Mouse (Mus musculus) layer of hippocampus, postnatal 36 days (tissue): ENCODE data around the gene Pcolce2. TPM values are rescaled to one million over a fixed set of nuclear protein-coding genes. Genes with fewer than 3 reads are reported as not detected.

Source experiments
- DNase-seq, 2 experiments: peaks; one replicate each; pipeline ENCODE4 v3.0.0; 2022
- total RNA-seq, 2 experiments: library from RNA; stranded (reverse); gene quantifications; 2 replicates each; pipeline ENCODE4 v1.2.3; 2021

The Pcolce2 gene
- total RNA-seq, 2 experiments from 2014 or later, result 2.1 to 3.2 TPM

- DNase-seq, result no peak
Measured at GRCm38 (mm10) chr9:95712574-95712973, 75.2 kb downstream of the Pcolce2 start.

GRCm38 (mm10) chr9:95736238-95736637 lies 98.8 kb downstream of the Pcolce2 start:
- DNase-seq, result no peak

- no peak for DNase-seq
Measured at GRCm38 (mm10) chr9:95744845-95745613, 107.6 kb downstream of the Pcolce2 start.

- DNase-seq, result no peak
Measured at GRCm38 (mm10) chr9:95747298-95747697, 109.9 kb downstream of the Pcolce2 start.

Other genes with a start within 250 kb of the Pcolce2 start
- gene Chst2, start 230.9 kb upstream of the Pcolce2 start, total RNA-seq, result 100 to 1,000 TPM; 105 to 116 TPM
- 10 to 100 TPM; 67.0 to 68.8 TPM for gene U2surp, start 125.6 kb upstream of the Pcolce2 start, total RNA-seq
- 10 to 100 TPM; 50.6 to 51.6 TPM for gene Paqr9, start 77.9 kb upstream of the Pcolce2 start, total RNA-seq
- gene Trpc1, start 112.8 kb downstream of the Pcolce2 start, total RNA-seq, result 10 to 100 TPM; 43.7 to 52.3 TPM
- gene Pls1, start 207.7 kb downstream of the Pcolce2 start, total RNA-seq, result 10 to 100 TPM in 1 of 2 experiments, 1 to 10 TPM in 1; 9.2 to 10.2 TPM
- gene Atr, start 220.0 kb downstream of the Pcolce2 start, total RNA-seq, result 10 to 100 TPM; 10.7 to 11.5 TPM